Mouse (Mus musculus): Measurements from ENCODE around the gene Pitpnm2.

- TF ChIP-seq POLR2A (IDR thresholded peaks at IDR 0.05; ENCODE audit: control insufficient read depth, low read depth, low read length): no peak
- no peak for TF ChIP-seq CTCF (IDR thresholded peaks at IDR 0.05; ENCODE audit: control insufficient read depth, insufficient read depth, insufficient replicate concordance, low read depth, low read length)
These were observed 127.2 kb downstream of the Pitpnm2 start for GRCm38 (mm10) chr5:124122357-124122756.
